Mouse (Mus musculus) intestine, embryonic 15.5 days (tissue): ENCODE results near the gene Usp18. TPM values are rescaled to one million over a fixed set of nuclear protein-coding genes. Genes with fewer than 3 reads are reported as not detected.

ENCODE experiments used
- ATAC-seq: fragments of 200-750 bp; cut with Nextera tagmentation; 2 replicates; pipeline ENCODE4 v1.8.0; 2017; ENCODE audit warnings: moderate TSS enrichment, moderate library complexity
- H3K27ac ChIP-seq: fragments of 300-500 bp; sonication (generic); 2 replicates; pipeline ENCODE4 v1.5.1; 2015; ENCODE audit warnings: mild to moderate bottlenecking, inconsistent platforms
- H3K27me3 ChIP-seq: fragments of 300-500 bp; sonication (generic); replicated peaks from 2 replicates; pipeline ENCODE4 v1.6.1; 2015; ENCODE audit warnings: inconsistent platforms
- H3K36me3 ChIP-seq: fragments of 300-500 bp; sonication (generic); 2 replicates; pipeline ENCODE4 v1.6.1; 2015; ENCODE audit warnings: inconsistent platforms
- H3K4me1 ChIP-seq: fragments of 300-500 bp; sonication (generic); replicated peaks from 2 replicates; pipeline ENCODE4 v1.6.1; 2015; ENCODE audit warnings: inconsistent platforms
- H3K4me2 ChIP-seq: fragments of 300-500 bp; sonication (generic); replicated peaks from 2 replicates; pipeline ENCODE4 v1.6.1; 2015; ENCODE audit warnings: mild to moderate bottlenecking, inconsistent platforms
- H3K4me3 ChIP-seq: fragments of 300-500 bp; sonication (generic); replicated peaks from 2 replicates; pipeline ENCODE4 v1.5.1; 2015; ENCODE audit warnings: inconsistent platforms
- H3K9ac ChIP-seq: fragments of 300-500 bp; sonication (generic); 2 replicates; pipeline ENCODE4 v1.6.1; 2015; ENCODE audit warnings: inconsistent platforms
- H3K9me3 ChIP-seq: fragments of 300-500 bp; sonication (generic); 2 replicates; pipeline ENCODE4 v1.6.1; 2016; ENCODE audit warnings: inconsistent platforms
- WGBS: fragments of 180-500 bp; shearing (Covaris S2); methylation state at CpG from one replicate; pipeline ENCODE4 v1.1.7; 2015; 5-methylcytosine and 5-hydroxymethylcytosine counted together
- polyA plus RNA-seq: library from polyadenylated mRNA; unstranded; fragments of >200 nt; fragmentation: Nextera tagmentation; extraction: Ambion mirVana; gene quantifications from 2 replicates; pipeline ENCODE4 v1.2.1, GENCODE M21; 2015

The Usp18 gene
- polyA plus RNA-seq, 1 experiment from 2014 or later, result 2.8 TPM

GRCm38 (mm10) chr6:121262496-121262895 is 16.8 kb downstream of the Usp18 start:
- no peak overlapping the region for H3K4me3 ChIP-seq
- no peak overlapping the region for H3K4me2 ChIP-seq
- no peak for ATAC-seq
- 91% methylated on average over 11 of the region's 11 CpGs for WGBS
- no peak overlapping the region for H3K27ac ChIP-seq
- H3K9me3 ChIP-seq, result no peaks in the 10 kb centered on the region
- no peaks in the 10 kb centered on the region for H3K27me3 ChIP-seq
- H3K9ac ChIP-seq, result no peak overlapping the region
- H3K4me1 ChIP-seq, result no peaks in the 10 kb centered on the region
- H3K36me3 ChIP-seq, result no peaks in the 10 kb centered on the region

GRCm38 (mm10) chr6:121270156-121270555 is 24.4 kb downstream of the Usp18 start:
- no peaks in the 10 kb centered on the region for H3K9me3 ChIP-seq
- ATAC-seq, result no peak
- no peak overlapping the region for H3K4me3 ChIP-seq
- no peaks in the 10 kb centered on the region for H3K4me1 ChIP-seq
- no peak overlapping the region for H3K4me2 ChIP-seq
- H3K36me3 ChIP-seq, result no peaks in the 10 kb centered on the region
- no peak overlapping the region for H3K27ac ChIP-seq
- H3K9ac ChIP-seq, result no peak overlapping the region
- H3K27me3 ChIP-seq, result no peaks in the 10 kb centered on the region
- 80% methylated on average over 6 of the region's 6 CpGs for whole genome bisulfite sequencing

GRCm38 (mm10) chr6:121271707-121272074 is 26.0 kb downstream of the Usp18 start:
- Histone ChIP-seq H3K4me2 (peak overlapping the region; percentile 66; the same call in 1 of the 2 replicates), H3K4me3 (no peak overlapping the region), H3K9me3 (no peaks in the 10 kb centered on the region), H3K36me3 (no peaks in the 10 kb centered on the region), H3K9ac (no peak overlapping the region), H3K27ac (no peak overlapping the region), H3K4me1 (no peaks in the 10 kb centered on the region), H3K27me3 (no peaks in the 10 kb centered on the region)
- WGBS, result 6% methylated on average over 4 of the region's 4 CpGs
- peak; percentile 19; the same call in 1 of the 2 replicates for ATAC-seq

- peak overlapping the region; percentile 66 for H3K4me2 ChIP-seq
- no peaks in the 10 kb centered on the region for H3K9me3 ChIP-seq
- no peaks in the 10 kb centered on the region for H3K27me3 ChIP-seq
- peak; percentile 92 for ATAC-seq
- H3K4me1 ChIP-seq, result no peaks in the 10 kb centered on the region
- H3K36me3 ChIP-seq, result no peaks in the 10 kb centered on the region
- 8% methylated on average over 17 of the region's 17 CpGs for WGBS
- peak overlapping the region; percentile 70 for H3K27ac ChIP-seq
- H3K4me3 ChIP-seq, result peak overlapping the region; percentile 40
- peak overlapping the region; percentile 35; the same call in 1 of the 2 replicates for H3K9ac ChIP-seq
Observed at GRCm38 (mm10) chr6:121272075-121272800, 26.5 kb downstream of the Usp18 start.

- ATAC-seq, result no peak
- 88% methylated on average over 3 of the region's 3 CpGs for whole genome bisulfite sequencing
Observed at GRCm38 (mm10) chr6:121274356-121274755, 28.6 kb downstream of the Usp18 start.

GRCm38 (mm10) chr6:121284132-121284531 is 38.4 kb downstream of the Usp18 start:
- Histone ChIP-seq H3K27me3 (no peaks in the 10 kb centered on the region), H3K4me3 (no peak overlapping the region), H3K36me3 (no peaks in the 10 kb centered on the region), H3K4me2 (no peak overlapping the region), H3K9ac (no peak overlapping the region), H3K4me1 (no peaks in the 10 kb centered on the region), H3K9me3 (no peaks in the 10 kb centered on the region), H3K27ac (no peak overlapping the region)
- no peak for ATAC-seq
- 88% methylated on average over 5 of the region's 5 CpGs for WGBS

More at GRCm38 (mm10) chr6:121274356-121274755, 28.6 kb downstream of the Usp18 start:
- H3K4me3 ChIP-seq, result no peak overlapping the region
- no peaks in the 10 kb centered on the region for H3K4me1 ChIP-seq
- H3K9ac ChIP-seq, result no peak overlapping the region
- no peak overlapping the region for H3K4me2 ChIP-seq
- H3K9me3 ChIP-seq, result no peaks in the 10 kb centered on the region
- H3K36me3 ChIP-seq, result no peaks in the 10 kb centered on the region
- H3K27ac ChIP-seq, result no peak overlapping the region
- H3K27me3 ChIP-seq, result no peaks in the 10 kb centered on the region

GRCm38 (mm10) chr6:121299317-121299716 is 53.6 kb downstream of the Usp18 start:
- Histone ChIP-seq H3K9ac (no peak overlapping the region), H3K27me3 (no peaks in the 10 kb centered on the region; the same call in 1 of the 2 replicates), H3K36me3 (no peaks in the 10 kb centered on the region), H3K27ac (no peak overlapping the region), H3K4me1 (0 out of 2 replicates have a peak, but pooled peaks cover 8% of the 10 kb centered on the region), H3K4me3 (no peak overlapping the region), H3K9me3 (no peaks in the 10 kb centered on the region), H3K4me2 (no peak overlapping the region)
- WGBS, result 46% methylated on average over 7 of the region's 7 CpGs
- no peak for ATAC-seq

- Histone ChIP-seq H3K36me3 (no peaks in the 10 kb centered on the region), H3K4me3 (no peak within 1 kb of the TSS), H3K9me3 (no peaks in the 10 kb centered on the region), H3K4me2 (peak within 1 kb of the TSS; percentile 34), H3K27me3 (no peaks in the 10 kb centered on the region; the same call in 1 of the 2 replicates), H3K4me1 (0 out of 2 replicates have a peak, but pooled peaks cover 8% of the 10 kb centered on the region), H3K9ac (no peak within 1 kb of the TSS), H3K27ac (no peak within 1 kb of the TSS)
- WGBS, result 3% methylated on average over 11 of the region's 11 CpGs
- ATAC-seq, result peak; percentile 70
Observed at GRCm38 (mm10) chr6:121299954-121300353, 54.2 kb downstream of the Usp18 start, which contains the start of gene Slc6a13. TSS of gene Slc6a13 (plus strand) at chr6:121300227.

- peak; percentile 43; the same call in 1 of the 2 replicates for ATAC-seq
- Histone ChIP-seq H3K9ac (no peak overlapping the region), H3K4me1 (0 out of 2 replicates have a peak, but pooled peaks cover 8% of the 10 kb centered on the region), H3K27me3 (no peaks in the 10 kb centered on the region; the same call in 1 of the 2 replicates), H3K4me2 (peak overlapping the region; percentile 34), H3K4me3 (no peak overlapping the region), H3K9me3 (no peaks in the 10 kb centered on the region), H3K36me3 (no peaks in the 10 kb centered on the region), H3K27ac (no peak overlapping the region)
- 40% methylated on average over 9 of the region's 9 CpGs for WGBS
Observed at GRCm38 (mm10) chr6:121300504-121300903, 54.8 kb downstream of the Usp18 start.

- Histone ChIP-seq H3K36me3 (no peaks in the 10 kb centered on the region), H3K27me3 (no peaks in the 10 kb centered on the region), H3K4me2 (no peak overlapping the region), H3K27ac (no peak overlapping the region), H3K4me1 (0 out of 2 replicates have a peak, but pooled peaks cover 8% of the 10 kb centered on the region), H3K9me3 (no peaks in the 10 kb centered on the region), H3K9ac (no peak overlapping the region), H3K4me3 (no peak overlapping the region)
- no peak for ATAC-seq
- 62% methylated on average over 10 of the region's 10 CpGs for WGBS
Observed at GRCm38 (mm10) chr6:121303466-121304220, 57.9 kb downstream of the Usp18 start.

- 80% methylated on average over 9 of the region's 9 CpGs for WGBS
- no peak for ATAC-seq
- no peak overlapping the region for H3K27ac ChIP-seq
Observed at GRCm38 (mm10) chr6:121304630-121305029, 58.9 kb downstream of the Usp18 start.

GRCm38 (mm10) chr6:121305571-121305970 is 59.9 kb downstream of the Usp18 start:
- no peak overlapping the region for H3K9ac ChIP-seq
- H3K9me3 ChIP-seq, result no peaks in the 10 kb centered on the region
- no peaks in the 10 kb centered on the region for H3K27me3 ChIP-seq
- H3K36me3 ChIP-seq, result no peaks in the 10 kb centered on the region
- no peak overlapping the region for H3K4me2 ChIP-seq
- ATAC-seq, result no peak
- 84% methylated on average over 3 of the region's 3 CpGs for WGBS
- no peak overlapping the region for H3K4me3 ChIP-seq
- H3K4me1 ChIP-seq, result 0 out of 2 replicates have a peak, but pooled peaks cover under 1% of the 10 kb centered on the region
- H3K27ac ChIP-seq, result no peak overlapping the region

More at GRCm38 (mm10) chr6:121304630-121305029, 58.9 kb downstream of the Usp18 start:
- no peaks in the 10 kb centered on the region for H3K27me3 ChIP-seq
- H3K9ac ChIP-seq, result no peak overlapping the region
- no peaks in the 10 kb centered on the region for H3K36me3 ChIP-seq
- H3K9me3 ChIP-seq, result no peaks in the 10 kb centered on the region
- H3K4me3 ChIP-seq, result no peak overlapping the region
- H3K4me1 ChIP-seq, result 0 out of 2 replicates have a peak, but pooled peaks cover 8% of the 10 kb centered on the region
- H3K4me2 ChIP-seq, result no peak overlapping the region
